In the genomic region with DNA sequence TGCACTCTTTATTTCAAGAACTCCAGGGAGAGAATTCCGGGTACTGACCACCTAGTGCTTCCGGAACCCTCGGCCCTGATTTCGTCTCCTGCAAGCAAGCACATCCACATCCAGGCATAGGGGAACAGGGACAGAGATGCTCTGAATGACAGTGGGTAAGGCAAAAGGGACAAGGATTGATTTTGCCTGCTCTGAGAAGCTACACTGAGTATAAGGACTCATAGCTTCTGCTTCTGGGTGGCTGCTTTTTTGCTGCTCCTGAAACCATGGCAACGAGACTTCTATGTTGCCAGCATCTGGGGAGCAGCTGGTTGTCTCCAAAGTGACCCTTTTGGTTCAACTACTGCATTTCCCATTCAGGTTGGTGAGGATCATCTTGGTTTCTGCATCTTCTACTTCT, we compare ENCODE assay signal across 8 mouse cellular contexts. TPM values are rescaled to one million over a fixed set of nuclear protein-coding genes. Genes with fewer than 3 reads are reported as not detected.
DNase-seq lines count a peak whose midpoint lies in the region; ATAC-seq and TF ChIP-seq lines count a peak whose summit lies in the region.

No protein-coding gene starts in this region.

- H3K4me2 ChIP-seq in lung, postnatal 0 days (replicated peaks; ENCODE audit: low read depth, low read length), result peak overlapping the region; percentile 65
- peak overlapping the region; percentile 58 for H3K4me2 ChIP-seq in forebrain, embryonic 12.5 days
- peak overlapping the region; percentile 95 for H3K4me2 ChIP-seq in limb, embryonic 13.5 days (replicated peaks)
- peak overlapping the region; percentile 90 for H3K4me2 ChIP-seq in stomach, embryonic 15.5 days

- H3K9ac ChIP-seq in lung, postnatal 0 days (replicated peaks; ENCODE audit: low read depth), result no peak overlapping the region
- peak overlapping the region; percentile 72 for H3K9ac ChIP-seq in forebrain, embryonic 12.5 days
- H3K9ac ChIP-seq in limb, embryonic 13.5 days, result peak overlapping the region; percentile 64
- no peak overlapping the region for H3K9ac ChIP-seq in stomach, embryonic 15.5 days

- no peaks in the 10 kb centered on the region for H3K36me3 ChIP-seq in lung, postnatal 0 days (ENCODE audit: insufficient read depth, low read length)
- H3K36me3 ChIP-seq in forebrain, embryonic 12.5 days (replicated peaks), result no peaks in the 10 kb centered on the region
- no peaks in the 10 kb centered on the region for H3K36me3 ChIP-seq in limb, embryonic 13.5 days
- H3K36me3 ChIP-seq in stomach, embryonic 15.5 days, result no peaks in the 10 kb centered on the region

- no peak for TF ChIP-seq CTCF in lung, postnatal 0 days (IDR thresholded peaks at IDR 0.05)

- TF ChIP-seq EP300 in lung, postnatal 0 days (IDR thresholded peaks at IDR 0.05), result no peak

- H3K9me3 ChIP-seq in lung, postnatal 0 days (ENCODE audit: low read length), result no peaks in the 10 kb centered on the region
- no peaks in the 10 kb centered on the region for H3K9me3 ChIP-seq in forebrain, embryonic 12.5 days
- H3K9me3 ChIP-seq in limb, embryonic 13.5 days, result no peaks in the 10 kb centered on the region
- H3K9me3 ChIP-seq in stomach, embryonic 15.5 days, result no peaks in the 10 kb centered on the region

- ATAC-seq in lung, postnatal 0 days, result no peak
- peak; percentile 58; the same call in 1 of the 2 replicates for ATAC-seq in forebrain, embryonic 12.5 days (ENCODE audit: low FRiP score)
- no peak for ATAC-seq in limb, embryonic 13.5 days (ENCODE audit: low FRiP score, low read depth)
- ATAC-seq in stomach, embryonic 15.5 days (ENCODE audit: insufficient read depth, low FRiP score, low read depth), result no peak

- peak overlapping the region; percentile 38 for H3K4me3 ChIP-seq in lung, postnatal 0 days (ENCODE audit: low read depth, low read length)
- peak overlapping the region; percentile 74 for H3K4me3 ChIP-seq in forebrain, embryonic 12.5 days (replicated peaks)
- H3K4me3 ChIP-seq in limb, embryonic 13.5 days, result peak overlapping the region; percentile 62
- peak overlapping the region; percentile 57 for H3K4me3 ChIP-seq in stomach, embryonic 15.5 days (replicated peaks)

- H3K4me1 ChIP-seq in lung, postnatal 0 days (ENCODE audit: insufficient read depth, low read depth, low read length), result no peaks in the 10 kb centered on the region
- H3K4me1 ChIP-seq in forebrain, embryonic 12.5 days, result peaks cover 23% of the 10 kb centered on the region
- H3K4me1 ChIP-seq in limb, embryonic 13.5 days, result peaks cover 22% of the 10 kb centered on the region
- peaks cover 5% of the 10 kb centered on the region; the same call in 1 of the 2 replicates for H3K4me1 ChIP-seq in stomach, embryonic 15.5 days

- H3K27ac ChIP-seq in lung, postnatal 0 days (ENCODE audit: low read length), result no peak overlapping the region
- H3K27ac ChIP-seq in forebrain, embryonic 12.5 days, result peak overlapping the region; percentile 86
- H3K27ac ChIP-seq in limb, embryonic 13.5 days, result no peak overlapping the region
- H3K27ac ChIP-seq in stomach, embryonic 15.5 days, result no peak overlapping the region

- DNase-seq in lung, postnatal 0 days (ENCODE audit: low spot score), result no peak
- no peak for DNase-seq in lung, postnatal 4 days
- DNase-seq in adrenal gland, adult (ENCODE audit: inconsistent age in 2 of 2, low spot score in 1 of 2), result no peak
- no peak for DNase-seq in urinary bladder, adult 2 months (ENCODE audit: low spot score)
- DNase-seq in retina, postnatal 1 day, result no peak

- 10% methylated on average over 5 of the region's 5 CpGs for WGBS in lung, postnatal 0 days
- 8% methylated on average over 5 of the region's 5 CpGs for WGBS in forebrain, embryonic 12.5 days
- 4% methylated on average over 5 of the region's 5 CpGs for WGBS in limb, embryonic 13.5 days
- 13% methylated on average over 5 of the region's 5 CpGs for WGBS in stomach, embryonic 15.5 days

- peaks cover 4% of the 10 kb centered on the region; the same call in 1 of the 2 replicates for H3K27me3 ChIP-seq in lung, postnatal 0 days (replicated peaks; ENCODE audit: insufficient read depth, low read length)
- peaks cover 6% of the 10 kb centered on the region; the same call in 1 of the 2 replicates for H3K27me3 ChIP-seq in forebrain, embryonic 12.5 days
- H3K27me3 ChIP-seq in limb, embryonic 13.5 days, result peaks cover 30% of the 10 kb centered on the region
- H3K27me3 ChIP-seq in stomach, embryonic 15.5 days (replicated peaks), result 0 out of 2 replicates have a peak, but pooled peaks cover 5% of the 10 kb centered on the region

RNA-seq across cellular contexts. Expression of a gene that starts 0.3 kb away (rescaled TPM):
- 0.12 and 0.46 TPM in 2 replicates for polyA plus RNA-seq in lung, postnatal 0 days (2015; fragmentation: Nextera tagmentation; extraction: Ambion mirVana)
- 27.0 and 29.4 TPM in 2 replicates for polyA plus RNA-seq in forebrain, embryonic 12.5 days (2016; fragmentation: Nextera tagmentation; extraction: Ambion mirVana)
- 2.9 and 3.1 TPM in 2 replicates for polyA plus RNA-seq in limb, embryonic 13.5 days (2015; fragmentation: Nextera tagmentation; extraction: Ambion mirVana)
- polyA plus RNA-seq in stomach, embryonic 15.5 days (2015; fragmentation: Nextera tagmentation; extraction: Ambion mirVana), result 3.3 and 4.8 TPM in 2 replicates
- 0.51 and 0.91 TPM in 2 replicates for polyA plus RNA-seq in urinary bladder, adult 2 months (2012; rRNA removed)

Comparison
In these comparisons a context has a peak if more than half of its experiments do, and no peak if none do; other contexts are left out.
1. H3K9ac ChIP-seq: peak in forebrain, embryonic 12.5 days (single experiment) and limb, embryonic 13.5 days (single experiment); none in lung, postnatal 0 days (single experiment) and stomach, embryonic 15.5 days (single experiment).
2. Peak in every context shown above with its lines, with median percentiles within 50 percentile points of each other: H3K4me2 ChIP-seq and H3K4me3 ChIP-seq.